Mouse (Mus musculus): ENCODE data around the gene Ybx1.

DNA sequence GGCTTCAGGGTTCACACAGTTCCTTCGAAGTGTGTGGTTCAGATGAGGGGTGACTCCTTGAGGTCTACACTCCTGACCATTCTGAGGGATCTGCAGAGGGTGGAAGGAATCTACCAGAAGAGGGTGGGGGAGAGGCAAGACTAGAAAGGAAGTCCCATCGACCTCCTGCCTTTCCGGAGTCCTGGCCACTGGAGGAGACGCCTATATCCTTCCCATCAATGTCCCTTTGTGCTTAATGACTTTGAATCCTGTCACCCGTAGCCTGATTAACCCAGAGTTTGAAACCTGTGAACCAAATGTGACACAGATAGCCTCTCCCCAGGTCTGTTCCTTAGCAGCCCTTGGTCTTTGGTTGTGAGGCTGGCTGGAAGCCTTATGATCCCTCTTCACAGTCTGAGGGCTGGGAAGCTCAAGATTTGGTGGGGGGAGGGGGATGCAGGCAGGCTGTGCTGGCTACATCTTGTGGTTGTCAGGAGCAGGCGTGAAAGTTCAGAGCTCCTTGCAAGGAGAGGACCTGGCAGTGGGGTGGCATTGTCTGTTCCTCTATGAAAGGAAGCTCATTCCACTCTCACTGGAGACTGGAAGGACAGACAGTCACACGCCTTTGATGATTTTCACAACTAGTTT, 33.2 kb downstream of the Ybx1 start:
- TF ChIP-seq CTCF (IDR thresholded peaks at IDR 0.05; ENCODE audit: borderline replicate concordance, control insufficient read depth, extremely low read depth, insufficient read depth, low read length, poor library complexity) (no peak), POLR2A (IDR thresholded peaks at IDR 0.05; ENCODE audit: control insufficient read depth, extremely low read depth, insufficient read depth, low read length, poor library complexity) (no peak)

All from thymus, adult 2 months (tissue).